Mouse (Mus musculus) bone marrow macrophage, adult 2 months (primary cell): Measurements from ENCODE around the gene Arfgap3.

ENCODE experiments used
- CTCF ChIP-seq: IDR thresholded peaks from 2 replicates; pipeline ENCODE4 v1.5.1; 2012; ENCODE audit warnings: low read depth, mild to moderate bottlenecking, low read length, moderate library complexity
- POLR2A ChIP-seq: IDR thresholded peaks from 2 replicates; pipeline ENCODE4 v1.6.1; 2012; ENCODE audit warnings: mild to moderate bottlenecking, low read depth, low read length, borderline replicate concordance

- TF ChIP-seq CTCF, result no peak
- TF ChIP-seq POLR2A, result no peak
Observed at GRCm38 (mm10) chr15:83255944-83256343, 94.1 kb downstream of the Arfgap3 start.
